ENCODE assay signal across 21 mouse cellular contexts in the genomic region with DNA sequence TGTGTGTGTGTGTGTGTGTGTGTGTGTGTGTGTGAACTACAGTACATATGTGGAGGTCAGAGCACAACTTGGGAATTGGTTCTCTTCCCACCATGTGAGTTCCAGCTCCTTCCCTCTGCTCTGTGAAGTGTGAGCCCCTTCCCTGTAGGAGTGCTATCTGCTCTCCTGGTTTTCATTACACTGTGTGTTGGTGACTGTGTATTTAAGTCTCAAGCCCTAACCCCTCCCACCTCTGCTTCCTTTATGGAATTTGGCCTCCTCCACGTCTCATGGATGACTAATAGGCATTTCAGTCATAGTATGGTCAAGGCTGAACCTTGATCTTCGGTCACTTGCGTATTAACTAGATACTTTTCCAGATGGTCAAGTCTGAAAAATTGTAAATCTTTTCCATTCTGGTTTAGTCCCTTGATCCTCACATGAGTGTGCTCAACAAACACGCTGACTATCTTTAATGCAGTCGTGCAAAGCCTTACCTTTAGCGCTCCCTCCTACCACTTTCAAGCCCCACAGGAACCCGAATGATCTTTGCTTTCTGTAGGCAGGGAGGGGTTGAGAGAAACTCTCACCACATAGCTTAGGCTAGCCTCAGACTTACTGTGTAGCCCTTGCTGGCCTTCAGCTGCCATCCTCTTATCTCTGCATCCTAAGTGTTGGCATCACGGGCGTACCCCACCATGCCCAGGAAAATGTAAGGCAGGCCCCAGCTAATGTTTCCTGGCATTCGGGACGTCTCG. TPM values are rescaled to one million over a fixed set of nuclear protein-coding genes. Genes with fewer than 3 reads are reported as not detected.
DNase-seq lines count a peak whose midpoint lies in the region; ATAC-seq and TF ChIP-seq lines count a peak whose summit lies in the region.
"Had no signal": no experiment of that assay in that cellular context is flagged by ENCODE, and none has a peak within 500 bp of the region (broad histone marks: within the 10 kb centered on the region; RNA-seq: fewer than 3 reads in every experiment).

No protein-coding gene starts in this region.

- peaks cover 1% of the 10 kb centered on the region; the same call in 1 of the 2 replicates for H3K36me3 ChIP-seq in kidney, adult 2 months (ENCODE audit: control insufficient read depth, insufficient read depth, low read length)
- peaks cover 10% of the 10 kb centered on the region for H3K36me3 ChIP-seq in intestine, embryonic 16.5 days (ENCODE audit: control insufficient read depth, insufficient read depth, low read length)
- H3K36me3 ChIP-seq in stomach, embryonic 16.5 days (ENCODE audit: control insufficient read depth, insufficient read depth, low read length) = peaks cover 23% of the 10 kb centered on the region
- H3K36me3 ChIP-seq in neural tube, embryonic 15.5 days = peaks cover 46% of the 10 kb centered on the region

- ATAC-seq in intestine, embryonic 16.5 days = peak; percentile 94
- peak; percentile 76; the same call in 1 of the 2 replicates for ATAC-seq in stomach, embryonic 16.5 days (ENCODE audit: insufficient read depth, low FRiP score)
- no peak for ATAC-seq in neural tube, embryonic 15.5 days (ENCODE audit: low FRiP score)
- ATAC-seq: liver, embryonic 12.5 days; midbrain, embryonic 15.5 days had no signal

- TF ChIP-seq CTCF in kidney, adult 2 months (conservative IDR thresholded peaks at IDR 0.05; ENCODE audit: insufficient read depth, insufficient read length, low read depth, low read length) = no peak

- TF ChIP-seq POLR2A in kidney, adult 2 months (IDR thresholded peaks at IDR 0.05; ENCODE audit: low read depth, low read length) = no peak

- no peaks in the 10 kb centered on the region for H3K27me3 ChIP-seq in kidney, adult 2 months (replicated peaks; ENCODE audit: control insufficient read depth, insufficient read depth, low read length)
- H3K27me3 ChIP-seq in intestine, embryonic 16.5 days (replicated peaks; ENCODE audit: control insufficient read depth, insufficient read depth, low read length) = no peaks in the 10 kb centered on the region
- H3K27me3 ChIP-seq in stomach, embryonic 16.5 days (ENCODE audit: control insufficient read depth, insufficient read depth, low read length) = no peaks in the 10 kb centered on the region
- H3K27me3 ChIP-seq in neural tube, embryonic 15.5 days (replicated peaks) = no peaks in the 10 kb centered on the region
- H3K27me3 ChIP-seq: hindbrain, embryonic 15.5 days; limb, embryonic 12.5 days; liver, embryonic 12.5 days; megakaryocyte, embryonic 14.5 days; midbrain, embryonic 15.5 days had no signal

- H3K27ac ChIP-seq in kidney, adult 2 months (ENCODE audit: insufficient read depth, low read depth, low read length) = no peak overlapping the region
- peak overlapping the region; percentile 73 for H3K27ac ChIP-seq in intestine, embryonic 16.5 days (ENCODE audit: low read length)
- H3K27ac ChIP-seq in stomach, embryonic 16.5 days (ENCODE audit: low read length) = no peak overlapping the region
- no peak overlapping the region for H3K27ac ChIP-seq in neural tube, embryonic 15.5 days (replicated peaks)
- H3K27ac ChIP-seq: hindbrain, embryonic 15.5 days; limb, embryonic 12.5 days; liver, embryonic 12.5 days; midbrain, embryonic 15.5 days had no signal

- DNase-seq in kidney, adult 2 months = peak; percentile 18
- no peak for DNase-seq in kidney, postnatal 10 days
- peak; percentile 45 for DNase-seq in adrenal gland, adult 8-10 months
- DNase-seq in right cerebral cortex, postnatal 36 days (ENCODE audit: low spot score in 2 of 2) = no peak
- DNase-seq in frontal cortex, postnatal 14 days (ENCODE audit: low spot score in 2 of 2) = no peak
- DNase-seq: cerebellum, postnatal 14 days; embryo, embryonic 11 days; gastrocnemius, postnatal 10 days; heart, adult 18-20 months; heart, postnatal 4 days; lung, adult 2 months; right cerebral cortex, postnatal 14 days had no signal

- no peak overlapping the region for H3K4me2 ChIP-seq in intestine, embryonic 16.5 days (ENCODE audit: low read depth, low read length)
- no peak overlapping the region for H3K4me2 ChIP-seq in stomach, embryonic 16.5 days (ENCODE audit: low read depth, low read length)
- H3K4me2 ChIP-seq in neural tube, embryonic 15.5 days = no peak overlapping the region
- H3K4me2 ChIP-seq: hindbrain, embryonic 15.5 days; limb, embryonic 12.5 days; liver, embryonic 12.5 days; midbrain, embryonic 15.5 days had no signal

- 71% methylated on average over 12 of the region's 12 CpGs for WGBS in kidney, adult 2 months
- WGBS in intestine, embryonic 16.5 days = 89% methylated on average over 12 of the region's 12 CpGs
- 89% methylated on average over 12 of the region's 12 CpGs for WGBS in stomach, embryonic 16.5 days
- WGBS in neural tube, embryonic 15.5 days = 96% methylated on average over 12 of the region's 12 CpGs

- no peak overlapping the region for H3K9ac ChIP-seq in intestine, embryonic 16.5 days (ENCODE audit: low read depth, low read length)
- no peak overlapping the region for H3K9ac ChIP-seq in stomach, embryonic 16.5 days (ENCODE audit: low read length)
- no peak overlapping the region for H3K9ac ChIP-seq in neural tube, embryonic 15.5 days (replicated peaks)
- H3K9ac ChIP-seq: hindbrain, embryonic 15.5 days; limb, embryonic 12.5 days; liver, embryonic 12.5 days; midbrain, embryonic 15.5 days had no signal

- H3K4me1 ChIP-seq in kidney, adult 2 months (ENCODE audit: control insufficient read depth, insufficient read depth, low read length) = no peaks in the 10 kb centered on the region; the same call in 1 of the 2 replicates
- no peaks in the 10 kb centered on the region for H3K4me1 ChIP-seq in intestine, embryonic 16.5 days (ENCODE audit: control insufficient read depth, insufficient read depth, low read length)
- H3K4me1 ChIP-seq in stomach, embryonic 16.5 days (ENCODE audit: control insufficient read depth, insufficient read depth, low read length) = no peaks in the 10 kb centered on the region
- H3K4me1 ChIP-seq in neural tube, embryonic 15.5 days = no peaks in the 10 kb centered on the region
- H3K4me1 ChIP-seq: hindbrain, embryonic 15.5 days; limb, embryonic 12.5 days; liver, embryonic 12.5 days; megakaryocyte, embryonic 14.5 days; midbrain, embryonic 15.5 days had no signal

- no peak overlapping the region for H3K4me3 ChIP-seq in kidney, adult 2 months (ENCODE audit: insufficient read depth, low read depth, low read length)
- no peak overlapping the region for H3K4me3 ChIP-seq in intestine, embryonic 16.5 days (ENCODE audit: low read length)
- no peak overlapping the region for H3K4me3 ChIP-seq in stomach, embryonic 16.5 days (replicated peaks; ENCODE audit: low read length)
- H3K4me3 ChIP-seq in neural tube, embryonic 15.5 days (replicated peaks) = no peak overlapping the region
- H3K4me3 ChIP-seq: hindbrain, embryonic 15.5 days; limb, embryonic 12.5 days; liver, embryonic 12.5 days; megakaryocyte, embryonic 14.5 days; midbrain, embryonic 15.5 days; myocyte had no signal

- no peaks in the 10 kb centered on the region for H3K9me3 ChIP-seq in intestine, embryonic 16.5 days (ENCODE audit: control insufficient read depth, low read length)
- no peaks in the 10 kb centered on the region for H3K9me3 ChIP-seq in stomach, embryonic 16.5 days (replicated peaks; ENCODE audit: control insufficient read depth, low read length)
- H3K9me3 ChIP-seq in neural tube, embryonic 15.5 days (replicated peaks) = no peaks in the 10 kb centered on the region
- H3K9me3 ChIP-seq: hindbrain, embryonic 15.5 days; limb, embryonic 12.5 days; liver, embryonic 12.5 days; megakaryocyte, embryonic 14.5 days; midbrain, embryonic 15.5 days had no signal

RNA-seq across cellular contexts. Expression of a gene that starts 7.2 kb away (rescaled TPM):
- 27.0 and 30.6 TPM in 2 replicates for polyA plus RNA-seq in kidney, adult 2 months (2012; rRNA removed)
- total RNA-seq in adrenal gland, adult 8-10 months (2022) = 10 to 100 TPM; 29.6 to 37.0 (median 30.5) TPM
- 43.0 and 45.9 TPM in 2 replicates for polyA plus RNA-seq in intestine, embryonic 16.5 days (2015; fragmentation: Nextera tagmentation; extraction: Ambion mirVana)
- 37.7 and 42.5 TPM in 2 replicates for polyA plus RNA-seq in stomach, embryonic 16.5 days (2015; fragmentation: Nextera tagmentation; extraction: Ambion mirVana)
- polyA plus RNA-seq in neural tube, embryonic 15.5 days (2015; fragmentation: Nextera tagmentation; extraction: Ambion mirVana) = 31.4 and 32.6 TPM in 2 replicates

RNA-seq across cellular contexts. Expression of a gene that starts 56.3 kb away (rescaled TPM):
- 0.08 and 0.28 TPM in 2 replicates for polyA plus RNA-seq in kidney, adult 2 months (2012; rRNA removed)
- total RNA-seq in adrenal gland, adult 8-10 months (2022) = 1 to 10 TPM in 1 of 4 experiments, under 1 TPM in 3; 0.56 to 1.2 (median 0.92) TPM
- 8.6 and 9.5 TPM in 2 replicates for polyA plus RNA-seq in intestine, embryonic 16.5 days (2015; fragmentation: Nextera tagmentation; extraction: Ambion mirVana)
- polyA plus RNA-seq in stomach, embryonic 16.5 days (2015; fragmentation: Nextera tagmentation; extraction: Ambion mirVana) = 3.2 and 3.8 TPM in 2 replicates
- 0.37 and 0.78 TPM in 2 replicates for polyA plus RNA-seq in neural tube, embryonic 15.5 days (2015; fragmentation: Nextera tagmentation; extraction: Ambion mirVana)

Comparison
In these comparisons a context has a peak if more than half of its experiments do, and no peak if none do; other contexts are left out.
1. DNase-seq: peak in kidney, adult 2 months (single experiment) and adrenal gland, adult 8-10 months (single experiment); none in kidney, postnatal 10 days (single experiment), right cerebral cortex, postnatal 36 days (0 of 2) and frontal cortex, postnatal 14 days (0 of 2).